Mouse (Mus musculus) cerebellum, adult 9-11 months (tissue): ENCODE results near the gene Fubp3.

Experiments
- DNase-seq: peaks from one replicate; pipeline ENCODE4 v3.0.0; 2022

Gene Fubp3

DNA sequence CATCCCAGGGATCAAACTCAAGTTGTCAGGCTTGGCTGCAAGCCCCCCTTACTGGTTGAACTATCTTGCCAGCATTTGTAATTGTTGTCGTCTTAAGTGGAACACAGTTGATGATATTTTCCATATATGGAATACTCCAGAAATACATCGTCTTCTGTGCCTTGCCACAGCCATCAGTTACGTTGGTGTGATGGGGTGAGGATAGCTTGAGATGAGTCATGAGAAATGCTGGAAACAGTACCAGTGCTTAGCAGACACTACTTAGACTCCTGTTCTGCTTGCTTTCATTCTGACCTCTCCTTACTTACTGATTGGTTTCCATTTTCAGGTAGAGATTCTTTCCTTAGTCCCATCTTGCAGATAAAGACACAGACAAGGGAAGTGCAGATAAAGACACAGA lies 61.1 kb downstream of the Fubp3 start:
- DNase-seq: no peak

DNA sequence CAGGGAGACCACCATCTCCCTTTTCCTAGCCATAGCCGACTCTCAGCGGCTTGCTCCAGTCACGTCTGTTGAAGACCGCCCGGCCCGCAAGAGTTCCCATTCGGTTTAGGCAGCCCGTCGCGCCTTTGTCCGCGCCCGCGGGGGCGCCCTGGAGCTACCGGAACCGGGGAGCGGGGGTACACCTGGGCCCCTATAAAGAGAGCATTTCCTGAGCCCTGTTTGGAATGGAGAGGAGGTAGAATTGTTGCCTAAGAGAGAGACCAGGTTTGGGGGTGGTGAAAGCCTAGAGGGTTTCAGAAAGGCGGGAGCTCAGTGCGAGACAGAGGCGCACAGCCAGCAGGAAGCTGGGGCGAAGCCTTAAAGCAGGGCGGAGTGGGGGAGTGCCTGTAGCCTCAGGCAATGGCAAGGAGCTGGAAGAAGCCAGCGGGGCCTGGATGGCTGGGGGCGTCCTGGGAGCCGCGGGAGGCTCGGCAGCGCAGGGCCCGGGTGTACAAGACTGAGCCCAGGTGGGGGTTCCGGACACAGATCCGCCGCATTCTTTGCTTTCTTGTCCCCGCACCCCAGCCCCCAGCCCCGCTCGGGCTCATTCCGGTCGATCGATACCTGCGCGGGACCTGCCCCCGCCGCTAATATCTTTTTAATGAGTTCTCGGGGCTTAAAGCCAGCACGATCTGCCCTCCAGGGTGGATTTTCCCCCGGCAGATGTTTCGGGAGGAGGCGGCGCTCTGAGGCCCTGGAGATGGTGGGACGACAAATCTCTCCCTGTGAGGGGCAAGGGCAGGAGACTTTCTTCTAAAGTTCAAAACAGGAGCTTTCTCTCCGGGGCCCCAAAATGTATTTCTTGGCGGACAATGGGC lies 63.1 kb downstream of the Fubp3 start:
- DNase-seq: no peak

DNA sequence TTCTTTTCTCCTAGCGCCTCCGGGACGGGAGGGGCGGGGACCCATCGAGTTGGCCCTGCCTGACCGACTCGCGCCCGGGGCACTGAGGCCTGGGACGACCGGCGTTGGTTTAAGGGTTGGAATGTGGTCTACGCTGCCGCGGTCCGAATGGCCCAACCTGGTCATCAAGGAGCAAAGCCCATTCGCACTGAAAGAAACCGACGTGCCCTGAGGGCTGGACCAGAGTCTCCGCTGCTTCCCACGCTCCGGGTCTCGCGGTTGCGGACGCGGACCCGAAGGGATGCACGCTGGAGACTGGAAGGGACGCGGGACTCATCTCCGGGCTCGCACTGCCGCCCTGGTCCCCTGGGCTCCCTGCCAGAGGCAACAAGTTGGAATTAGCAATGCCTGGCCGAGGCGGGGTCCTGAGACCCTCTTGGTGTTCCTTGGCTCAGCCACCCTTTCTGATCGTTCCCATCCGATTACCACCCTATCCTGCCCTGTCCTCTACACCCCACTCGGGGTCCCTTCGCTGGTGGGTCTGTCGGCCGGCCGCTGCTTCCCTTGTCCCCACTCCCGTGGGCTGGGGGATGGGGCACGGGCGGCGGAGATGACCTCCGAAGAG lies 63.8 kb downstream of the Fubp3 start:
- no peak for DNase-seq

DNA sequence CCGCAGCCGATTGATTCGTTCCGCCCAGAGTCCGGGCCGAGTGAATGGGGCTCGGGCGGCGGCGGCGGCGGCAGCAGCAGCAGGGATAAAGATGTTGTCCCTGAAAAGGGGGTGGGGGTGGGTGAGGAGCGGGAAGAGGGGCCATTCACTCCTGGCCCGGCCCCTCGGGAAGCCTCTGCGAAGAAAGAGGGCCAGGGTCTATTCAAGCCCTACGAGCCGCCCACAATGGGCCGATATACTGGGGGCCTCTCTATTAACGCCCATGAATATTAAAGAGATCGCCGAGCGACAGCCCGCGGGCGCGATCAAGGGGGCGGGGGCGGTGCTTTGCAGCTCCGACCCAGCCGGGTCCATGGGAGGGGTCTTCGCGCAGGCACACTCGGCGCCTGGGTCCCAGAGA lies 64.3 kb downstream of the Fubp3 start:
- no peak for DNase-seq

DNA sequence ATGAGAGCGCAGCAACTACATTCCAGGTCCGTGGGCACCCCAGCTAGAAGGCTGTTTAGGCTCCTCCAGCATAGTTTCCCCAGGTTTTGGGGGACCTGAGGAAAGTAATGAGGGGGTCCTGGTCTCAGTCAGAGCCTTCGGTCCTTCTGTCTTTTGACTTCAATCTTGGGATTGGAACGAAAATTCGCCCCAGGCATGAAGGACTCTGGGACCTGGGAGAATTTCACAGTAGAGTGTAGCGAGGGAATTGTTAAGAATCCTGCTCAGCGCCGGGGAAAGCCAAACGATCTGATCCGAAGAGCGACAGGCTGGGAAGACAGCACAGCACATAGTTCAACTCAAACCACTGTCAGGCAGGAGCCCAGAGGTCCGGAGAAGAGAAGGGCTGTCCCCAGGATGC lies 64.9 kb downstream of the Fubp3 start:
- DNase-seq: no peak

DNA sequence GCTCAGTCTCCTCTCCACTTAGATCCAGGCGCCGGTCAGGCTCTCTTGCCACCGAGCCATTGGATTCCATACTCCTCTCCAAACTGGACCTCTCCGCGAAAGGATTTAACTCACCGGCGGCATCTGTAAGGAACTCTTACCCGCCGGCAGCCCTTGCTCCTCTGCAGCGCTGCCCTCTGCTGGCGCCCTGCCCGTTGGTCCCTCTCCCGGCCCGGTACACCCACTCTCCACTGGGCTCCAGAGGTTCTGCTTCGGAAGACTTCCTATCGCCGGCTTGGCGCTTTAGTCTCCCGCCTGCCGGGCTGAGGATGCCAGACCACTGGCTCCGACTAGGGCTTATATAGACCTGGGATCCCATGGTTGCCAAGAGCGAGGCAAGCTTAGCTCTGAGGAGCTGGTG lies 65.4 kb downstream of the Fubp3 start:
- no peak for DNase-seq

DNA sequence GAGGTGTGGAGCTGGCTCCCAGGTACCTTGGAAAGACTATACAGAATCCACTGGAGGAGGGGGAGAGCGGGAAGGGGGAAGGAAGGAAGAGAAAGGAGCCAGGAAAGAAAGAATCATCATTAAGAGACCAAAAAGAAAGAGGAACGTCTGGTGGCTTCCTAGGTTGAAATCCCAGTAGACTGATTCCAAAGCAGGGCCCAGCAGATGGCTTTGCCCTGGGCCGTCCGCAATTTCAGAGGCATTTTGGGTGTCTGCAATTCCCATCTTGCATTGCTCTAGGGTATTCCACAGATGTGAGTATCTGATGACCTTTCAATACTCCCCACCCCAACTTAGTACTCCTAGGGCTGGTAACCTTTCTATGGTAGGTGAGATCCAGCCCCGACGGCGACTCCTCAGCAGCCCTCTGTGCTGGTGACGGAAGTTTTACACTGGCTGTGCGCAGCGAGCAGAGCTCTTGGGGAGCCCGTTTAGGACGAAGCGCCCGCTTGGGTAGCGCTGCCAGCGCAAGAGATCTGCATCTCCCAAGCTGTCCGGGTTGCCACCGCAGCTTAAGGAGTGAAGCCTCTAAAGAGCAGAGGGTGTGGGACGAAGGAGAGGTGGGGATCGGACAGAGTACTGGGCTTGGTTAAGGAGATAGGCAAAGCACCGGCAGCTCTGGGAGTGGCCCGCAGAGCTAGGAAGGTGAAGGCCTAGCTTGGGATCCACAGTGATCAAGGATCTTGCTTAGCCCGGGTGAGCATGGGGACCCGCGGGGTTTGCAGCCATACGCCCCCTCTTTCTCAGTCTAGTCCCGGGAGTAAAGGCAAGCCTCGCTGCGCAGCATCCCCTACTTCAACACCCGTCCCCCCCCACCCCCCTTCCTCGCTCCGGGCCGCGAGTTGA lies 66.4 kb downstream of the Fubp3 start:
- DNase-seq: no peak

DNA sequence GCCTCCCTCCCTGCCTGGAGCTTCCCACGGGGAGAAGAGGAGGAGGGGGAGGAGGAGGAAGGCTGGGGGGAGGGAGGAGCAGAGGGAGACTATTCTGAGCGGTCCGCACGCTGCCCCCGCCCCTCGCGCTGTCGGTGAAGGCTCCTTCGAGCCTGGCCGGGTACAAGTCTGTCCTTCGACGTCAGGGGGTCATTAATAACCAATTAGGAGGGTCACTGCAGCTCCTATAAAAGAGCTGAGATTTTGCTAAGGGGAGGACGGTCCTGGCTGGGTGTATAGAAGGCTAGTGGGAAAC lies 67.0 kb downstream of the Fubp3 start:
- DNase-seq: no peak

DNA sequence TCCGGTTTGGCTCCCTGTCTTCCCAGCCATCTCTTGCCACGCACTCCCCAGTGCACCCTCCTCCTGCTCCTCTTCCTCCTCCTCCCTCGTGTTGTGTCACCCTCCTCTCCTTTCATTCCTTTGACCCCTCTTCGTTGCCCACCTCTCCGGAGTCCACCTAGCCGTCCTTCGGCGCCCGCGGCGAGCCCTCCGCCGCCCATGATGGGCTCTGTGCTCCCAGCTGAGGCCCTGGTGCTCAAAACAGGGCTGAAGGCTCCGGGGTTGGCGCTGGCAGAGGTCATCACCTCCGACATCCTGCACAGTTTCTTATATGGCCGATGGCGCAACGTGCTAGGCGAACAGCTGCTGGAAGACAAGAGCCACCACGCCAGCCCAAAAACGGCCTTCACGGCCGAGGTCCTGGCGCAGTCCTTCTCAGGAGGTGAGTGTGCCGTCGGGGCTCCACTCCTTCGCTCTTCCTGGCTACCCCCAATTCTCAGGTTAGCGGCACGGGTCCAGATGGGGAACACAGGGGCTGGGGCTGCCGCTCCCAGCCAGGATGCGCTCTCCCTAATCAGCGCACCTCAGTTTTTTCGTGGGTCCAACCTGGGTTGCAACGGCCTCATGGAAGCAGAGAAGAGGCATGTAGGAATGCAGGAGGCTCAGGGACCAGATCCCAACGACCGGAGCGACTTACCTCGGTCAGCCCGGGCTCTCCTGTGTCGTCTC lies 67.6 kb downstream of the Fubp3 start, which contains the start of gene Prdm12:
Gene Prdm12, plus strand, starts transcription at position 137 of the 708 bp plus-strand sequence.
- no peak for DNase-seq

DNA sequence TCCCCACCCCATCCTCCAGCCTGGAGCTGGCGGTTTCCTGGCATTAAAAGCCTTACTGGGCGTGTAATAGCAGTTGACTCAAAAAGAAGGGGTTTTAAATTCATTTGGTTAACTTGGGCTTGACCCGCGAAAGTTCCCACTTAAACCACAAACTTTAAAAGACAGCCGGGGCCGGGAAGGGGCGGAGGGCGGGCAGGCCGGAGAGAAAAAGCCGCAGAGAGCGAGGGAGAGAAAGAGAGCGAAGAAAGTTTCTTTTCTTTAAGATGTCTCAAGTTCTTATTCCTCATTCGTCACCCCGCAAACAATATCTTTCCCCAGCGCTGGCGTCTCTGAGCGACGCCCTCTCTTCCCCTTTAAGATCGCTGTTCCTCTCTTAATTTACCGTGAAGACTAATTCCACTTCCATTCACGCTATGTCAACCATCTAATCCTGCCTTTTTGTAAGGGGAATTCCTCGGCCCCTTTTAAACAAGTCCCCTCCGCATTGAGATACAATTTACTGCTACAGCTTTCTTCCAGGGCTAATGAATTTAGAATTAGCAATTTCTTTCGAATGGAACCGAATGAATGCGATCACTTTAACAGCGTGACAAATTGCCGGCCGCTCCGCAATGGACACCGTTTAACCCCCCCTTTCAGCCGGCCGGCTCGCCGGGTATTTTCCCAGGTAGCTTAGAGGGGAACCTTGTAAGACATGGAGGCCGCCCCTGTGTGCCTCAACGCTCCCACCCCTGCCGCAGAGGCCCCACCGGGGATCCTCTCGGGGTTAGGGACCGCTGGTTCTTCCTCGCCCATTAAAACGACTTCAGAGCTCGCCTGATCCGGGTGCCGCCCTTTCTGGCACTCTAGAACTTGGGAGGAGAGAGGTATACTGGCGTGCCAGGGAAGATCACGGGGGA lies 68.4 kb downstream of the Fubp3 start:
- DNase-seq: no peak

DNA sequence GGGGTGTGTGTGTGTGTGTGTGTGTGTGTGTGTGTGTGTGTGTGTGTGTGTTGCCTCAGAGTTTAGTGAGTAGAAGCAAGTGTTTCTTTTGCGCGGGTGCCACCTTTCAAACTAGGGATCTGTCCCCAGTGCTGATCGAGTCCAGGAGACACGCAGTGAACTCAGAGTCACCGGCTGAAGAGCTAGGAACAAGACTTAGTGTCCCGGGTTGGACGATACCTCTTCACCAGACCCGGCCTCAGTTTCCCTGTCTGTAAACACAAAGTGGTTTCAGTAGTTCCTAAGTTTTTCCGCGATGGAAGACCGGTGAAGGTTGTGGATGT lies 69.0 kb downstream of the Fubp3 start:
- no peak for DNase-seq

DNA sequence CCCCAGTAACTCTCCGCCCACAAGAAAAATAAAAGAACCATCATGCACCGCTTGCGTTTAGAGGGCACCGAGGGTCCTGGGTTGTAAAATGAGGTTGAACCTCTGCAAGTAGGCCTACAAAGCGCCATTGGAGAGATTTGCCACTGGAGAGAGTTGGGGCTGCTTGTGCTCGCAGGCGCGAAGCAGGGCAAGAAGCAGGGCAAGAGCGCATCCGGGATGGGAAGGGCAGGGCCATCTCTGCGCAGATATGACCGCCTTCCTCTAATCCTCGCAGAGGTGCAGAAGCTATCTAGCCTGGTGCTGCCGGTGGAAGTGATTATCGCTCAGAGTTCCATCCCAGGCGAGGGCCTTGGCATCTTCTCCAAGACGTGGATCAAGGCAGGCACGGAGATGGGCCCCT lies 69.5 kb downstream of the Fubp3 start:
- DNase-seq: no peak

DNA sequence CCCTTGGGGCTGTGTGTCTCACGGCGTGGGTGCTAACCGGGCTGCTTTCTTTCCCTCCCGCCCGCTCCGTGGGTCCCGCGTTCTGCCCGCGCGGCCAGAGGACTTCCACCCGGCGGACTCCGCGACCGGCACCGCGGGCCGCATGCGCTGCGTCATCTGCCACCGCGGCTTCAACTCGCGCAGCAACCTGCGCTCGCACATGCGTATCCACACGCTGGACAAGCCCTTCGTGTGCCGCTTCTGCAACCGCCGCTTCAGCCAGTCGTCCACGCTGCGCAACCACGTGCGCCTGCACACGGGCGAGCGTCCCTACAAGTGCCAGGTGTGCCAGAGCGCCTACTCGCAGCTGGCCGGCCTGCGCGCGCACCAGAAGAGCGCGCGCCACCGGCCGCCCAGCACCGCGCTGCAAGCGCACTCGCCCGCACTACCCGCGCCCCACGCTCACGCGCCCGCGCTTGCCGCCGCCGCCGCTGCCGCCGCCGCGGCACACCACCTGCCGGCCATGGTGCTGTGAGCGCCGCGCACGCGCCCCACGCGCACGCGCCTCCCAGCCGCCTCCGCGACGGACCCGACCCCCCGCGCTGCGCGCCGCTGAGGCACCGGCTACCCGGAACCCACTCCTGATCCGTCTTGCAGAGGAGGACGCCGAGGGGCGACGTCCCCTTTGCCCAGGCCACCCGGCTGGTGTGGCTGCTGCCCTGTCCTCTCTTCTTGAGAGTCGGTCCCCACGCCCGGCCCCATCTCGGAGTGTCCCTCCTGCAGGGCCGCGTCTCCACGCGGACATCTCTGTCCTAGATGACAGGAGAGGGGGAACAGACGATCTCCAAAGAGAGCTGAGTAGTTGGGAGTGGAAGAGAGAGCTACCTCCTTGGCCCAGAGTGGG lies 81.8 kb downstream of the Fubp3 start:
- peak; percentile 28 for DNase-seq

DNA sequence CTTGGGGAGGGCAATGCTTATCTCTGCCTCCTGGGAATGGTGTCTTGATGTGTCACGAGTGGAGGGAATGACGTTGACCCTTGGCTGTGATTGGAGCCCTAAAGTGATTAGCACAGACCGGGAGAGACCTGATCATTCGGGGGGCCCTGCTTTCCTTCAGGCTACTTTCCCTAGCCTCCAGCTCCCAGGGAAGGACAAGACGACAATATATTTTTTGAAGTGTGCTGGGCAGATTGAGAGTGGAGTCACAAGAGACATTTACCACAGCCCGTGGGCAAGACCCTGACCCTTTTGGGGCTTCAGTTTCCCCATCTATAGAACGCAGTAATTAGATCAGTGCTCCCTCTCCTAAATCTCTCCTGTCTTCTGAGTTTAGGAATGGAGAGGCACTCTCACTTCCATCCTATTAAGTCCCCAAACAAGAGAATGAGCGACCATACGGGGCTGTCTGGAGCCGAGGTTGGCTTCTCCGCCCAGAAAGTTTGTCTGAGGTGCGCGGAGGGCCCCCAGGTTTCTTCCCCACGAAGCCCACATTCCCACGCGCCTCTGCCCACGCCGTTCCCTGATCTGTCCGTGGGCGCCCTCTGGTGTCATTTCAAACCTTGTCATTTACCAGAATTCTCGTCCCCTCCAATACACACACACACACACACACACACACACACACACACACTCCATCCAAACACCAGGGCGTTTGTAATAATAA lies 82.6 kb downstream of the Fubp3 start:
- DNase-seq: no peak

DNA sequence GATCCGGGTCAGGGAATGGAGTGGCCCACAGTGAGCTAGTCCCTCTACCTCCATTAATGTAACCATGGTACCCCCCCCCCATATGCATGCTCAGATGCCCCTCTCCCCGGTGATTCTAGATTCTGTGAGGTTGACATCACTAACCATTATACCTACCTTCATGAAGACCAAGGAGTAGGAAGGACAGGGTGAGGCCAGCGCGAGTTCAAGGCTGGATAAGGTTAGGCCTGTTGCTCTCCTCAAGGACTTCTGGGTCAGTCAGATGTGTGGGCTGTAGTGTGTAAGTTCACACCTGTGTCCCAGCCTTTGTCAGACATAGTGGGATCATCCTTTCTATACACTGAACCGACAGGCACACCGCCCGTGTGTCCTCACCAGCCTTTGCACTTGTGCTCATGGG lies 83.9 kb downstream of the Fubp3 start:
- no peak for DNase-seq

DNA sequence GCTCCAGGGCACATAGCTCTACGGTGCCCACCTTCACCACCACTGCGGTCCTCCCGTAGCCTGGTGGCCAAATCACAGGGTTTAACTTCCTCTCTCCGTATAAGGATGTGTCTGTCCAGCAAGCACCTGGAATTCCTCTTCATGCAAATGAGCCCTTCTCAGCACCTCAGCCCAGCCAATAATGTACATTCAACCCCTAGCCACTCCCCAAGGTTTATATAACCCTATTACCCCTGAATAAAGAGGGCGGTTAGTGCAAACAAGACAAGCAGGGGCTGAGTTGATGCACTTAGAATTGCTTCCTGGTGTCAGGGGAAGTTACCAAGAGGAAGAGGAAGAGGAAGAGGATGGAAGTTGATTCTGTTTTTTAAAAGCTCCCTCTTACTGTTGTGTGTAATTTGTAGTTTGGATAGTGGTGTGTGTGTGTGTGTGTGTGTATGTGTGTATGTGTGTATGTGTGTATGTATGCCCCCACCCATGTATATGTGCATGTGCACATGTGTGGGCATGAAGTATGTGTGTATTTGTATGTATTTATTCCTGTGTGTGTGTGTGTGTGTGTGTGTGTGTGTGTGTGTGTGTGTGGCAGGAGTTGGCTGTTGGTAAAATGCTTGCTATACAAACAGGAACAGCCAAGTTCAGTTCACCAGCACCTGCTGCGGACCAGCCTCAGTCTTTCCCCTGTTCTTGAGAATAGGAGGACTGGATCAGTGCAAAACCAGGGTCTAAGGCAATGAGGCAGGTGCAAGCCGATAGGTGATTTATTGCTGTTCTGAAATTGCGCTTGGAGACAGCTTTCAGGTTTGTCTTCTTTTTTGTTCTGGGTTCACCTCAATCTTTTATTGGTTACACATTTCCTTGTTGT lies 90.7 kb downstream of the Fubp3 start:
- no peak for DNase-seq

DNA sequence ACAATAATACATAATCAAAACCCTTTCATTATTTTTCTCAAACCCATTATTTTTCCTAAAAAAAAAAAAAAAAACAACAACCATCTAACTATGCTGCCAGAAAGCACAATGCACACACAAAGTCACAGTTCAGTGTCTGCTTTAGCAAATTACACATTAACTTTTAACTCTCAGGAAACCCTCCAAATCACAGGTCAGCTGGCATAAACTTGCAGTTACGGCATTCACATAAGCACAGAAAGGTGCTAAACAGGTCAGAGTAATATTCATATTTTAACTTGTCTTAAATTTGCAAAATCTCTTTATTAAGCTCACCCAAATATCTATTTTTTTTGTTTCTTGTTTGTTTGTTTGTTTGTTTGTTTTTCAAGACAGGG lies 91.3 kb downstream of the Fubp3 start:
- DNase-seq: no peak
